Mouse (Mus musculus) midbrain, embryonic 16.5 days (tissue): ENCODE data around the gene Mapk8. TPM values are rescaled to one million over a fixed set of nuclear protein-coding genes. Genes with fewer than 3 reads are reported as not detected.

Experiments used
- ATAC-seq: fragments of 200-750 bp; cut with Nextera tagmentation; 2 replicates; pipeline ENCODE4 v1.8.0; 2017; ENCODE audit warnings: moderate TSS enrichment
- H3K27ac ChIP-seq: fragments of 300-500 bp; sonication (generic); 2 replicates; pipeline ENCODE4 v1.5.1; 2014; ENCODE audit warnings: mild to moderate bottlenecking, low read length, mixed read lengths
- H3K27me3 ChIP-seq: fragments of 300-500 bp; sonication (generic); 2 replicates; pipeline ENCODE4 v1.6.1; 2014; ENCODE audit warnings: low read depth, low read length, mixed read lengths; ENCODE audit not compliant: control insufficient read depth, insufficient read depth
- H3K36me3 ChIP-seq: fragments of 300-500 bp; sonication (generic); 2 replicates; pipeline ENCODE4 v1.6.1; 2014; ENCODE audit warnings: mild to moderate bottlenecking, low read length, moderate library complexity, mixed read lengths; ENCODE audit not compliant: control insufficient read depth, insufficient read depth
- H3K4me1 ChIP-seq: fragments of 300-500 bp; sonication (generic); 2 replicates; pipeline ENCODE4 v1.6.1; 2014; ENCODE audit warnings: mild to moderate bottlenecking, low read length, mixed read lengths; ENCODE audit not compliant: control insufficient read depth, insufficient read depth
- H3K4me2 ChIP-seq: fragments of 300-500 bp; sonication (generic); 2 replicates; pipeline ENCODE4 v1.6.1; 2014; ENCODE audit warnings: mild to moderate bottlenecking, low read length, mixed read lengths
- H3K4me3 ChIP-seq: fragments of 300-500 bp; sonication (generic); 2 replicates; pipeline ENCODE4 v1.5.1; 2014; ENCODE audit warnings: low read depth, mild to moderate bottlenecking, low read length, moderate library complexity, mixed read lengths
- H3K9ac ChIP-seq: fragments of 300-500 bp; sonication (generic); 2 replicates; pipeline ENCODE4 v1.6.1; 2014; ENCODE audit warnings: low read depth, low read length, mixed read lengths
- H3K9me3 ChIP-seq: fragments of 300-500 bp; sonication (generic); replicated peaks from 2 replicates; pipeline ENCODE4 v1.6.1; 2014; ENCODE audit warnings: mild to moderate bottlenecking, low read length, mixed read lengths; ENCODE audit not compliant: control insufficient read depth, poor library complexity, severe bottlenecking
- WGBS: fragments of 180-500 bp; shearing (Covaris S2); extraction: QIAGEN DNeasy Blood & Tissue Kit; methylation state at CpG from one replicate; pipeline ENCODE4 v1.1.7; 2014; 5-methylcytosine and 5-hydroxymethylcytosine counted together
- polyA plus RNA-seq: library from polyadenylated mRNA; unstranded; fragments of >200 nt; fragmentation: Nextera tagmentation; extraction: Ambion mirVana; gene quantifications from 2 replicates; pipeline ENCODE4 v1.2.1, GENCODE M21; 2015

Gene Mapk8
- polyA plus RNA-seq, 1 experiment from 2014 or later: 31.2 TPM

GRCm38 (mm10) chr14:33418311-33418909, 28.5 kb downstream of the Mapk8 start:
- H3K27me3 ChIP-seq: no peaks in the 10 kb centered on the region
- no peak overlapping the region for H3K4me2 ChIP-seq
- H3K36me3 ChIP-seq: no peaks in the 10 kb centered on the region
- no peaks in the 10 kb centered on the region for H3K9me3 ChIP-seq
- H3K4me3 ChIP-seq: no peak overlapping the region
- ATAC-seq: no peak
- H3K4me1 ChIP-seq: no peaks in the 10 kb centered on the region
- H3K9ac ChIP-seq: no peak overlapping the region
- no peak overlapping the region for H3K27ac ChIP-seq
- 96% methylated on average over 3 of the region's 3 CpGs for WGBS

- ATAC-seq: no peak
- WGBS: 92% methylated on average over 1 of the region's 1 CpGs
- Histone ChIP-seq H3K27me3 (no peaks in the 10 kb centered on the region), H3K9me3 (no peaks in the 10 kb centered on the region), H3K4me3 (no peak overlapping the region), H3K27ac (no peak overlapping the region), H3K36me3 (no peaks in the 10 kb centered on the region), H3K4me2 (no peak overlapping the region), H3K4me1 (no peaks in the 10 kb centered on the region), H3K9ac (no peak overlapping the region)
These were observed 31.2 kb downstream of the Mapk8 start for GRCm38 (mm10) chr14:33415746-33416145.

- Histone ChIP-seq H3K9ac (no peak overlapping the region), H3K36me3 (peaks cover 6% of the 10 kb centered on the region; the same call in 1 of the 2 replicates), H3K4me2 (no peak overlapping the region), H3K4me3 (no peak overlapping the region), H3K27me3 (no peaks in the 10 kb centered on the region), H3K27ac (no peak overlapping the region), H3K9me3 (no peaks in the 10 kb centered on the region), H3K4me1 (no peaks in the 10 kb centered on the region)
- ATAC-seq: no peak
- 98% methylated on average over 1 of the region's 1 CpGs for WGBS
These were observed 44.6 kb downstream of the Mapk8 start for GRCm38 (mm10) chr14:33402331-33402730.

- WGBS: 81% methylated on average over 3 of the region's 3 CpGs
- no peak for ATAC-seq
These were observed 46.9 kb downstream of the Mapk8 start for GRCm38 (mm10) chr14:33400019-33400418.

GRCm38 (mm10) chr14:33398065-33398860, 48.7 kb downstream of the Mapk8 start:
- no peak for ATAC-seq
- Histone ChIP-seq H3K4me1 (no peaks in the 10 kb centered on the region), H3K36me3 (peaks cover 4% of the 10 kb centered on the region; the same call in 1 of the 2 replicates), H3K9me3 (no peaks in the 10 kb centered on the region), H3K4me2 (no peak overlapping the region), H3K27ac (no peak overlapping the region), H3K4me3 (no peak overlapping the region), H3K27me3 (no peaks in the 10 kb centered on the region), H3K9ac (no peak overlapping the region)
- 91% methylated on average over 5 of the region's 5 CpGs for WGBS

More at GRCm38 (mm10) chr14:33400019-33400418, 46.9 kb downstream of the Mapk8 start:
- H3K4me1 ChIP-seq: no peaks in the 10 kb centered on the region
- no peaks in the 10 kb centered on the region for H3K27me3 ChIP-seq
- no peak overlapping the region for H3K27ac ChIP-seq
- no peak overlapping the region for H3K4me2 ChIP-seq
- no peak overlapping the region for H3K9ac ChIP-seq
- H3K9me3 ChIP-seq: no peaks in the 10 kb centered on the region
- no peak overlapping the region for H3K4me3 ChIP-seq
- peaks cover 4% of the 10 kb centered on the region; the same call in 1 of the 2 replicates for H3K36me3 ChIP-seq

- no peaks in the 10 kb centered on the region for H3K9me3 ChIP-seq
- H3K4me1 ChIP-seq: no peaks in the 10 kb centered on the region
- ATAC-seq: no peak
- 88% methylated on average over 6 of the region's 6 CpGs for WGBS
- H3K9ac ChIP-seq: no peak overlapping the region
- H3K27ac ChIP-seq: no peak overlapping the region
- H3K4me3 ChIP-seq: no peak overlapping the region
- peaks cover 9% of the 10 kb centered on the region for H3K36me3 ChIP-seq
- no peaks in the 10 kb centered on the region for H3K27me3 ChIP-seq
- H3K4me2 ChIP-seq: no peak overlapping the region
These were observed 66.0 kb downstream of the Mapk8 start for GRCm38 (mm10) chr14:33380830-33381457.

- Histone ChIP-seq H3K9ac (no peak overlapping the region), H3K27ac (no peak overlapping the region), H3K36me3 (peaks cover 6% of the 10 kb centered on the region; the same call in 1 of the 2 replicates), H3K9me3 (no peaks in the 10 kb centered on the region), H3K4me1 (no peaks in the 10 kb centered on the region), H3K4me2 (no peak overlapping the region), H3K4me3 (no peak overlapping the region), H3K27me3 (no peaks in the 10 kb centered on the region)
- ATAC-seq: no peak
- WGBS: 44% methylated on average over 5 of the region's 5 CpGs
These were observed 68.2 kb downstream of the Mapk8 start for GRCm38 (mm10) chr14:33378723-33379122.

GRCm38 (mm10) chr14:33377211-33377610, 69.7 kb downstream of the Mapk8 start:
- Histone ChIP-seq H3K9me3 (no peaks in the 10 kb centered on the region), H3K4me2 (no peak overlapping the region), H3K9ac (no peak overlapping the region), H3K36me3 (no peaks in the 10 kb centered on the region), H3K27me3 (no peaks in the 10 kb centered on the region), H3K4me3 (no peak overlapping the region), H3K27ac (no peak overlapping the region), H3K4me1 (no peaks in the 10 kb centered on the region)
- 100% methylated on average over 3 of the region's 3 CpGs for WGBS
- no peak for ATAC-seq

GRCm38 (mm10) chr14:33374089-33374488, 72.9 kb downstream of the Mapk8 start:
- no peak for ATAC-seq

More at GRCm38 (mm10) chr14:33374089-33374488, 72.9 kb downstream of the Mapk8 start:
- Histone ChIP-seq H3K4me2 (no peak overlapping the region), H3K4me3 (no peak overlapping the region), H3K36me3 (no peaks in the 10 kb centered on the region), H3K9me3 (no peaks in the 10 kb centered on the region), H3K4me1 (no peaks in the 10 kb centered on the region), H3K27ac (no peak overlapping the region), H3K27me3 (no peaks in the 10 kb centered on the region), H3K9ac (no peak overlapping the region)
- 83% methylated on average over 1 of the region's 1 CpGs for whole genome bisulfite sequencing
